Mouse (Mus musculus) forebrain, embryonic 11.5 days (tissue): ENCODE measurements around the gene Efcab11. TPM values are rescaled to one million over a fixed set of nuclear protein-coding genes. Genes with fewer than 3 reads are reported as not detected.

Experiments
- ATAC-seq: fragments of 200-750 bp; cut with Nextera tagmentation; replicated peaks from 2 replicates; pipeline ENCODE4 v1.8.0; 2017; ENCODE audit warnings: moderate TSS enrichment; ENCODE audit not compliant: low FRiP score
- DNase-seq: peaks from one replicate; pipeline ENCODE4 v3.0.0-alpha.2; 2017; ENCODE audit warnings: low spot score
- H3K27ac ChIP-seq: fragments of 300-500 bp; sonication (generic); 2 replicates; pipeline ENCODE4 v1.5.1; 2014; ENCODE audit warnings: low read depth, low read length
- H3K27me3 ChIP-seq: fragments of 300-500 bp; sonication (generic); 2 replicates; pipeline ENCODE4 v1.6.1; 2014; ENCODE audit warnings: mild to moderate bottlenecking, low read length, mixed read lengths; ENCODE audit not compliant: control insufficient read depth, insufficient read depth
- H3K36me3 ChIP-seq: fragments of 300-500 bp; sonication (generic); 2 replicates; pipeline ENCODE4 v1.6.1; 2014; ENCODE audit warnings: mild to moderate bottlenecking, low read length, moderate library complexity, mixed read lengths; ENCODE audit not compliant: control insufficient read depth, insufficient read depth
- H3K4me1 ChIP-seq: fragments of 300-500 bp; sonication (generic); replicated peaks from 2 replicates; pipeline ENCODE4 v1.6.1; 2014; ENCODE audit warnings: low read length, mixed read lengths; ENCODE audit not compliant: control insufficient read depth, insufficient read depth
- H3K4me2 ChIP-seq: fragments of 300-500 bp; sonication (generic); 2 replicates; pipeline ENCODE4 v1.6.1; 2014; ENCODE audit warnings: low read depth, mild to moderate bottlenecking, low read length, moderate library complexity, mixed read lengths; ENCODE audit not compliant: severe bottlenecking
- H3K4me3 ChIP-seq: fragments of 300-500 bp; sonication (generic); 2 replicates; pipeline ENCODE4 v1.5.1; 2014; ENCODE audit warnings: low read depth, low read length
- H3K9ac ChIP-seq: fragments of 300-500 bp; sonication (generic); 2 replicates; pipeline ENCODE4 v1.6.1; 2014; ENCODE audit warnings: low read length
- H3K9me3 ChIP-seq: fragments of 300-500 bp; sonication (generic); 2 replicates; pipeline ENCODE4 v1.6.1; 2016; ENCODE audit warnings: low read length, mixed read lengths; ENCODE audit not compliant: control insufficient read depth
- WGBS: fragments of 180-500 bp; shearing (Covaris S2); extraction: QIAGEN DNeasy Blood & Tissue Kit; methylation state at CpG from one replicate; pipeline ENCODE4 v1.1.7; 2014; 5-methylcytosine and 5-hydroxymethylcytosine counted together
- polyA plus RNA-seq: library from polyadenylated mRNA; unstranded; fragments of >200 nt; fragmentation: Nextera tagmentation; extraction: Ambion mirVana; gene quantifications from 2 replicates; pipeline ENCODE4 v1.2.1, GENCODE M21; 2014

Efcab11 gene
- polyA plus RNA-seq, 1 experiment from 2014 or later: 25.9 TPM

DNA sequence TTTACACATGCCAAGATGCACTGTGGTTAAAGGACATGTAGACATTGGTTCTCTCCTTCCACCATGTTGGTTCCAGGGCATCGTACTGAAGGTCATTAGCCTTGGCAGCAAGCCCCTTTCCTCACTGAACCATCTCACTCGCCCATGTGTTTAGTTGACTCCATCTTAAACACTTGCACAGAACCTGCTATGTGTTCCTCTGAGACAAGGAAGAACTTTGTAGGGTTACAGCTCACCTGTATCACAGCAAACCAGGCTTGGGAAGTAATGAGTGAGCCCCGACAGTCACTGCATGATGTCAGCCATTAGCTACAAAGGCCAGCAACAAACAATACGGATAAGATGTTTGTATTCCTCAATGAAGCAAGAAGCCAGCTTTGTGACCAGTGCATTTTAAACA, 13.6 kb upstream of the Efcab11 start:
- no peak overlapping the region for H3K4me2 ChIP-seq
- no peak overlapping the region for H3K4me3 ChIP-seq
- H3K36me3 ChIP-seq: peaks cover 6% of the 10 kb centered on the region; the same call in 1 of the 2 replicates
- H3K9me3 ChIP-seq: no peaks in the 10 kb centered on the region
- no peak overlapping the region for H3K27ac ChIP-seq
- DNase-seq (no peak), ATAC-seq (no peak)
- H3K9ac ChIP-seq: no peak overlapping the region
- no peaks in the 10 kb centered on the region for H3K27me3 ChIP-seq
- H3K4me1 ChIP-seq: no peaks in the 10 kb centered on the region
- 89% methylated on average over 4 of the region's 4 CpGs for WGBS

- peak overlapping the region; percentile 92 for H3K9ac ChIP-seq
- 0 out of 2 replicates have a peak, but pooled peaks cover 5% of the 10 kb centered on the region for H3K4me1 ChIP-seq
- H3K27me3 ChIP-seq: no peaks in the 10 kb centered on the region
- 29% methylated on average over 8 of the region's 8 CpGs for WGBS
- no peak overlapping the region for H3K27ac ChIP-seq
- peak overlapping the region; percentile 80 for H3K4me3 ChIP-seq
- no peaks in the 10 kb centered on the region for H3K9me3 ChIP-seq
- H3K36me3 ChIP-seq: no peaks in the 10 kb centered on the region
- ATAC-seq: no peak
- peak overlapping the region; percentile 86 for H3K4me2 ChIP-seq
- DNase-seq: no peak
Measured at GRCm38 (mm10) chr12:99885282-99885901, 1.2 kb upstream of the Efcab11 start.

DNA sequence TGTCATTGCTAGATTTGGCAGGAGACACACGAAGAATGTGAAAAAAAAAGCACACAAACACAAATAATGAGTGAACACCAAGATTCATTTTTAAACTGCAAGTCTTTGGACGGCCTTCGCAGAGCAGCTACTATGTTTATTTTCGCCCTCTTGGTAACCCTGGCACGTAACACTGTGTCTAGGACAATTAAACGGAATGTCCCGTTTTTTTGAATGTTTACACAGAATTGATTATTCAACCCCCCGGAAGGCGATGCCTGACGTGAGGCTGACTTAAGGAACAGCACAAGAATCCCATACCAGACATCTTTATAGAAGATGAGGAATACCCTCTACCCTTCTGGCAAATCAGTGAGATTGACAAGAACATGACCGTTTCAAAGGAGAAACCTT, 530 bp downstream of the Efcab11 start:
- no peaks in the 10 kb centered on the region for H3K36me3 ChIP-seq
- ATAC-seq: peak; percentile 25
- peak overlapping the region; percentile 80 for H3K4me3 ChIP-seq
- WGBS: under 1% methylated on average over 11 of the region's 11 CpGs
- H3K27me3 ChIP-seq: no peaks in the 10 kb centered on the region
- H3K9me3 ChIP-seq: no peaks in the 10 kb centered on the region
- peak overlapping the region; percentile 75 for H3K4me2 ChIP-seq
- DNase-seq: no peak
- 0 out of 2 replicates have a peak, but pooled peaks cover 5% of the 10 kb centered on the region for H3K4me1 ChIP-seq
- peak overlapping the region; percentile 75 for H3K27ac ChIP-seq
- peak overlapping the region; percentile 92 for H3K9ac ChIP-seq

DNA sequence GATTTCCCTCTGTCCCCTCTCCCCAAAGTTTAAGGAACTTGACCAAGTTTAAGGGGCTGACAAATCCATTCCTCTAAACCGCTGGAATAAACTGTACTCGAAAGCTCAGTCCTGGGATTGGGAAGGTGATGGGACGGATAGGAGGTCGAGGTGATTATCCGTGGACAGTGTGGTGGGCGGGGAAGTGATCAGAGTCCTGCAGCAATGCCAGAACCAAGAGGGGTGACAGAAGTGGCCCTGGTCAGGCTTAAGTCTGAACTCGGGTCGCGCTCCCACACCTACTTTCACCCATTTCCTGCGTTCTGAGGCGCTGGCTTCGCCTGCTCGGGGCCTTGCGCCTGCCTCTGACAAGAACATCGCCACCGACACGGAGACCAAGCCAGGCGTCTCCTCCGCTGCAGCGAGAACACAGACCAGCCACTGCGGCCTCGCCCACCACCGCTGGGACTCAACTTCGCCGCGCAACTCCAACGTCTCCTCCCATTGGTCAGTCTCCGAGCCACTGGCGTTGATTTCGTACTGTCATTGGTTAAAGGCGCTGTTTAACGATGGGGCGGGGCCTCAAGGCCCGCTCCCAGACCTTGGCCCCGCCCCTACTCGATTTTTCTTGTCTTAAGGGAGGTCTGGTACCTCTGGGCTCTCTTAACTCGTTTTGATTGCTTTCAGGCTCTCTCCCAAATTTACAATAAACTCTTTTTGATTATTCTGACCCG, 1.1 kb downstream of the Efcab11 start:
- no peaks in the 10 kb centered on the region for H3K9me3 ChIP-seq
- no peaks in the 10 kb centered on the region for H3K27me3 ChIP-seq
- 0% methylated on average over 38 of the region's 38 CpGs for WGBS
- ATAC-seq (peak; percentile 94), DNase-seq (peak; percentile 95)
- peak overlapping the region; percentile 43; the same call in 1 of the 2 replicates for H3K27ac ChIP-seq
- peak overlapping the region; percentile 75 for H3K4me2 ChIP-seq
- no peaks in the 10 kb centered on the region for H3K36me3 ChIP-seq
- H3K4me1 ChIP-seq: 0 out of 2 replicates have a peak, but pooled peaks cover 5% of the 10 kb centered on the region
- H3K9ac ChIP-seq: peak overlapping the region; percentile 92
- peak overlapping the region; percentile 80 for H3K4me3 ChIP-seq

DNA sequence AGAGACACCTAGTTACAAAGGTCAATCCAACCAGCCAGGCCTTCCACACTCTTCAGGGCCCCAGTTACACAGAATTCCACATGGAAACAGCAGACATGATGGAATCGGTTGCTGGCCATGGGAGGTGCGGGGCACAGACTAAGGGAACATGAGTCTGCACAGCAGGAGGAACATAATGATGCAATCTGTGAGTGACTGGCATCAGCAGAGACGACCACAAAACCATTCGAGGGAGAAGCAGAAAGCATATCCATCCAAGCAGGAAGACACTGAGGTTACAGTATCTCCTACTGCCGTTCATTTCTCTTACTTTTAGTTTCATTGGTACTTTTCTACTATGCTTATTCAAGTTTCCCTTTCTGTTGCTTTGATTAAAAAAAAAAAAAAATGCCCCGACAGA, 9.6 kb downstream of the Efcab11 start:
- H3K4me3 ChIP-seq: no peak overlapping the region
- no peak for ATAC-seq
- WGBS: 87% methylated on average over 6 of the region's 6 CpGs

GRCm38 (mm10) chr12:99873443-99873842, 10.8 kb downstream of the Efcab11 start:
- WGBS: 36% methylated on average over 3 of the region's 3 CpGs
- H3K36me3 ChIP-seq: no peaks in the 10 kb centered on the region
- H3K27me3 ChIP-seq: no peaks in the 10 kb centered on the region
- no peak for DNase-seq
- H3K27ac ChIP-seq: no peak overlapping the region
- 0 out of 2 replicates have a peak, but pooled peaks cover 2% of the 10 kb centered on the region for H3K4me1 ChIP-seq
- H3K4me3 ChIP-seq: no peak overlapping the region
- no peak overlapping the region for H3K4me2 ChIP-seq
- no peak overlapping the region for H3K9ac ChIP-seq
- ATAC-seq: peak; percentile 33; the same call in 1 of the 2 replicates
- H3K9me3 ChIP-seq: no peaks in the 10 kb centered on the region; the same call in 1 of the 2 replicates

More for the DNA sequence above, 9.6 kb downstream of the Efcab11 start:
- H3K36me3 ChIP-seq: no peaks in the 10 kb centered on the region
- no peak for DNase-seq
- H3K27ac ChIP-seq: no peak overlapping the region
- H3K4me1 ChIP-seq: 0 out of 2 replicates have a peak, but pooled peaks cover 2% of the 10 kb centered on the region
- H3K9me3 ChIP-seq: no peaks in the 10 kb centered on the region; the same call in 1 of the 2 replicates
- no peaks in the 10 kb centered on the region for H3K27me3 ChIP-seq
- H3K4me2 ChIP-seq: no peak overlapping the region
- no peak overlapping the region for H3K9ac ChIP-seq

DNA sequence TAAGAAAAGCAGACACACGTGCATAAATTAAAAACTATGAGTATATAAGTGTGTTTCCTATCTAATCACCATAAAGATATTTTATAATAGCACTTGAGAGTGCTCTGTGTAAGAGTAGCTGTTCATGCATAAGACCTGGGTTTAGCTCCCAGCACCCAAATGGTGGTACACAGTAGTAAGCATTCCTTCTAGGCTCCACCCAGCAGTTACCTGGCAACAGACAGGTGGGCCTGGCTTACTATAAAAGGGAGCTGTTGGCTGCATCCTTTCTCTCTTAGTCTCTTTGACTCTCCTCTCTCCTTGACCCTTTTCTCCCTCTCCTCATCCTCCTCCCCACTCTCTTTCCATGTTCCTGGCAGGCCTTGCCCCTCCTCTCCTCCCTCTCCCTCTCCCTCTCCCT, 15.4 kb downstream of the Efcab11 start:
- Histone ChIP-seq H3K4me1 (0 out of 2 replicates have a peak, but pooled peaks cover 2% of the 10 kb centered on the region), H3K9ac (no peak overlapping the region), H3K27me3 (no peaks in the 10 kb centered on the region), H3K36me3 (no peaks in the 10 kb centered on the region), H3K4me2 (no peak overlapping the region), H3K27ac (no peak overlapping the region), H3K4me3 (no peak overlapping the region), H3K9me3 (no peaks in the 10 kb centered on the region)
- ATAC-seq: no peak
- 88% methylated on average over 1 of the region's 1 CpGs for WGBS
- DNase-seq: no peak

DNA sequence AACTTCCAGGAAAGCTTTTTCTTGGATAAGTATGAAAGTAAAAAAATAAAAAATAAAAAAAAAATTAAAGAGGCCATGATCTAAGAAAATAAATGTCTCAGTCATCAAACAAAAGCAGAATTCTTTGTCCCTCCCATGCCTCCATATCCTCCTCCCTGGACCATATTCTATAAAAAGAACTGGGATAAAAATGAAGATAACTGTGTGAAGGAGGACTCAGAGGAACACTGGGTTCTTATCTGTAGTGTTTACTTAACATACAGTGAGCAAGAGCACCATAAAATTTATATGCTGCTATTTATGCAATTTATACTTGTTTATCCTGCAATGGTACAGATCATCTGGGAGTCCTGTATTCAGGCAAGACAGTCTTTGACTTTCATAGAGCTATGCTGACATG, 19.6 kb downstream of the Efcab11 start:
- no peaks in the 10 kb centered on the region for H3K9me3 ChIP-seq
- no peak overlapping the region for H3K4me3 ChIP-seq
- no peaks in the 10 kb centered on the region for H3K4me1 ChIP-seq
- no peak overlapping the region for H3K4me2 ChIP-seq
- no peak for ATAC-seq
- H3K9ac ChIP-seq: no peak overlapping the region
- H3K36me3 ChIP-seq: no peaks in the 10 kb centered on the region
- no peak for DNase-seq
- H3K27me3 ChIP-seq: no peaks in the 10 kb centered on the region
- H3K27ac ChIP-seq: no peak overlapping the region
